Mouse (Mus musculus) layer of hippocampus, adult 2 months (tissue): ENCODE measurements at regions not wholly inside any gene's neighbourhood (a gene's known extent, or its start where the extent isn't known, plus 50 kb on each side); places are given as distances from the start of the nearest gene placed in this dataset.

Experiments
- DNase-seq, 2 experiments: peaks; one replicate each; pipeline ENCODE4 v3.0.0; 2022; ENCODE audit warnings: low spot score in 2 of 2
- H3K27ac ChIP-seq: fragments of 200-600 bp; 2 replicates; pipeline ENCODE4 v1.8.1; 2022
- H3K4me3 ChIP-seq: fragments of 200-600 bp; 2 replicates; pipeline ENCODE4 v1.8.1; 2022; ENCODE audit warnings: mild to moderate bottlenecking
- CTCF ChIP-seq: fragments of 200-600 bp; conservative IDR thresholded peaks from 2 replicates; pipeline ENCODE4 v1.8.1; 2022; ENCODE audit warnings: antibody characterized with exemption, mild to moderate bottlenecking, moderate library complexity

GRCm38 (mm10) chr5:138875180-138876076, 55.5 kb downstream of the Gm5294 start:
- no peak for TF ChIP-seq CTCF
- H3K27ac ChIP-seq = no peak overlapping the region
- no peak for DNase-seq
- no peak overlapping the region for H3K4me3 ChIP-seq

GRCm38 (mm10) chr5:138881649-138882226, 61.9 kb downstream of the Gm5294 start:
- Histone ChIP-seq H3K27ac (no peak overlapping the region), H3K4me3 (no peak overlapping the region)
- no peak for DNase-seq
- TF ChIP-seq CTCF = no peak

GRCm38 (mm10) chr5:138883573-138883972, 63.7 kb downstream of the Gm5294 start:
- DNase-seq = no peak
- Histone ChIP-seq H3K4me3 (no peak overlapping the region), H3K27ac (no peak overlapping the region)
- TF ChIP-seq CTCF = no peak

GRCm38 (mm10) chr5:138885905-138886304, 66.0 kb downstream of the Gm5294 start:
- Histone ChIP-seq H3K4me3 (no peak overlapping the region), H3K27ac (no peak overlapping the region)
- TF ChIP-seq CTCF = no peak
- no peak for DNase-seq

GRCm38 (mm10) chr5:138888749-138889148, 68.9 kb downstream of the Gm5294 start:
- TF ChIP-seq CTCF = no peak

GRCm38 (mm10) chr5:138889760-138890159, 69.9 kb downstream of the Gm5294 start:
- no peak overlapping the region for H3K27ac ChIP-seq
- no peak for DNase-seq
- H3K4me3 ChIP-seq = no peak overlapping the region
- TF ChIP-seq CTCF = no peak

More at GRCm38 (mm10) chr5:138888749-138889148, 68.9 kb downstream of the Gm5294 start:
- DNase-seq = no peak
- Histone ChIP-seq H3K27ac (no peak overlapping the region), H3K4me3 (no peak overlapping the region)

- peak; percentile 39 to 42 for DNase-seq
These were observed 74.6 kb downstream of the Gm5294 start for GRCm38 (mm10) chr5:138894496-138894895.

GRCm38 (mm10) chr5:138897255-138897654, 77.4 kb downstream of the Gm5294 start:
- H3K4me3 ChIP-seq = no peak overlapping the region
- H3K27ac ChIP-seq = no peak overlapping the region
- no peak for DNase-seq
- no peak for TF ChIP-seq CTCF

More at GRCm38 (mm10) chr5:138894496-138894895, 74.6 kb downstream of the Gm5294 start:
- H3K27ac ChIP-seq = peak overlapping the region; percentile 48; the same call in 1 of the 2 replicates
- no peak for TF ChIP-seq CTCF
- H3K4me3 ChIP-seq = no peak overlapping the region

- Histone ChIP-seq H3K27ac (no peak overlapping the region), H3K4me3 (no peak overlapping the region)
- no peak for DNase-seq
- TF ChIP-seq CTCF = no peak
These were observed 78.6 kb downstream of the Gm5294 start for GRCm38 (mm10) chr5:138898440-138898839.

GRCm38 (mm10) chr5:138900952-138901599, 81.2 kb downstream of the Gm5294 start:
- TF ChIP-seq CTCF = 0 out of 2 replicates have a peak, but pooled peaks have one; percentile 4
- peak overlapping the region; percentile 36; the same call in 1 of the 2 replicates for H3K27ac ChIP-seq
- DNase-seq = peak; percentile 46 to 63

GRCm38 (mm10) chr5:138902316-138902715, 82.4 kb downstream of the Gm5294 start:
- Histone ChIP-seq H3K27ac (no peak overlapping the region), H3K4me3 (no peak overlapping the region)
- DNase-seq = no peak
- no peak for TF ChIP-seq CTCF

More at GRCm38 (mm10) chr5:138900952-138901599, 81.2 kb downstream of the Gm5294 start:
- H3K4me3 ChIP-seq = no peak overlapping the region

GRCm38 (mm10) chr5:138911769-138912710, 85.1 kb downstream of the Pdgfa start:
- Histone ChIP-seq H3K4me3 (no peak overlapping the region), H3K27ac (no peak overlapping the region)
- DNase-seq = no peak
- TF ChIP-seq CTCF = no peak
